Comparison of ENCODE assay signal across 7 mouse cellular contexts in genomic region chr15:8108966-8109743, GRCm38 (mm10). TPM values are rescaled to one million over a fixed set of nuclear protein-coding genes. Genes with fewer than 3 reads are reported as not detected.
DNase-seq lines count a peak whose midpoint lies in the region; ATAC-seq lines count a peak whose summit lies in the region.

TSS of gene Nup155 (plus strand) at chr15:8109273.

- WGBS in embryonic facial prominence, embryonic 12.5 days: under 1% methylated on average over 54 of the region's 54 CpGs
- under 1% methylated on average over 54 of the region's 54 CpGs for WGBS in limb, embryonic 11.5 days
- WGBS in midbrain, embryonic 14.5 days: under 1% methylated on average over 54 of the region's 54 CpGs

- peaks cover 23% of the 10 kb centered on the region for H3K36me3 ChIP-seq in embryonic facial prominence, embryonic 12.5 days
- H3K36me3 ChIP-seq in limb, embryonic 11.5 days (ENCODE audit: control insufficient read depth, insufficient read depth, low read length): peaks cover 2% of the 10 kb centered on the region; the same call in 1 of the 2 replicates
- peaks cover 26% of the 10 kb centered on the region for H3K36me3 ChIP-seq in midbrain, embryonic 14.5 days (ENCODE audit: control insufficient read depth, insufficient read depth, low read length)

- H3K27me3 ChIP-seq in embryonic facial prominence, embryonic 12.5 days: no peaks in the 10 kb centered on the region
- H3K27me3 ChIP-seq in limb, embryonic 11.5 days (ENCODE audit: control insufficient read depth, insufficient read depth, low read length): no peaks in the 10 kb centered on the region
- H3K27me3 ChIP-seq in midbrain, embryonic 14.5 days (ENCODE audit: control insufficient read depth, insufficient read depth, low read length): no peaks in the 10 kb centered on the region

- H3K4me1 ChIP-seq in embryonic facial prominence, embryonic 12.5 days: peaks cover 11% of the 10 kb centered on the region
- H3K4me1 ChIP-seq in limb, embryonic 11.5 days (ENCODE audit: control insufficient read depth, insufficient read depth, low read length): peaks cover 2% of the 10 kb centered on the region; the same call in 1 of the 2 replicates
- peaks cover 21% of the 10 kb centered on the region for H3K4me1 ChIP-seq in midbrain, embryonic 14.5 days (ENCODE audit: control insufficient read depth, insufficient read depth, low read length)

- H3K9me3 ChIP-seq in embryonic facial prominence, embryonic 12.5 days: no peaks in the 10 kb centered on the region
- no peaks in the 10 kb centered on the region for H3K9me3 ChIP-seq in limb, embryonic 11.5 days (ENCODE audit: control insufficient read depth, low read length)
- no peaks in the 10 kb centered on the region for H3K9me3 ChIP-seq in midbrain, embryonic 14.5 days (ENCODE audit: control insufficient read depth, low read length)

- H3K4me2 ChIP-seq in embryonic facial prominence, embryonic 12.5 days (replicated peaks): peak within 1 kb of the TSS; percentile 73
- H3K4me2 ChIP-seq in limb, embryonic 11.5 days (ENCODE audit: low read depth, severe bottlenecking): peak within 1 kb of the TSS; percentile 79
- H3K4me2 ChIP-seq in midbrain, embryonic 14.5 days (ENCODE audit: low read length): peak within 1 kb of the TSS; percentile 73

- peak within 1 kb of the TSS; percentile 69 for H3K9ac ChIP-seq in embryonic facial prominence, embryonic 12.5 days
- peak within 1 kb of the TSS; percentile 63 for H3K9ac ChIP-seq in limb, embryonic 11.5 days (ENCODE audit: low read length)
- H3K9ac ChIP-seq in midbrain, embryonic 14.5 days (replicated peaks; ENCODE audit: low read length): peak within 1 kb of the TSS; percentile 72

- H3K4me3 ChIP-seq in embryonic facial prominence, embryonic 12.5 days: peak within 1 kb of the TSS; percentile 74
- H3K4me3 ChIP-seq in limb, embryonic 11.5 days (ENCODE audit: low read depth, low read length): peak within 1 kb of the TSS; percentile 85
- peak within 1 kb of the TSS; percentile 89 for H3K4me3 ChIP-seq in midbrain, embryonic 14.5 days (replicated peaks; ENCODE audit: low read depth, low read length)

- H3K27ac ChIP-seq in embryonic facial prominence, embryonic 12.5 days: peak within 1 kb of the TSS; percentile 73
- H3K27ac ChIP-seq in limb, embryonic 11.5 days (replicated peaks; ENCODE audit: low read depth, low read length): no peak within 1 kb of the TSS; the same call in 1 of the 2 replicates
- H3K27ac ChIP-seq in midbrain, embryonic 14.5 days (replicated peaks; ENCODE audit: low read depth, low read length): peak within 1 kb of the TSS; percentile 81

- peak; percentile 96 for ATAC-seq in embryonic facial prominence, embryonic 12.5 days (ENCODE audit: insufficient number of reproducible peaks, insufficient read depth, low FRiP score, low TSS enrichment)
- ATAC-seq in limb, embryonic 11.5 days (ENCODE audit: insufficient number of reproducible peaks, low FRiP score, low TSS enrichment, low read depth): peak; percentile 94
- peak; percentile 96 for ATAC-seq in midbrain, embryonic 14.5 days (ENCODE audit: low FRiP score, low TSS enrichment)

- peak; percentile 91 for DNase-seq in adrenal gland, postnatal 25 days
- peak; percentile 99 for DNase-seq in heart, adult 11 months
- peak; percentile 91 for DNase-seq in kidney, adult 18-20 months
- DNase-seq in limb, embryonic 11.5 days (ENCODE audit: low spot score): peak; percentile 94
- DNase-seq in midbrain, embryonic 14.5 days: peak; percentile 97
- DNase-seq in spleen, adult 18-20 months: peak; percentile 75 to 79

RNA-seq across cellular contexts. Expression of gene Nup155, which starts in this region (rescaled TPM):
- 20.8 and 26.5 TPM in 2 replicates for total RNA-seq in adrenal gland, postnatal 25 days (2021)
- polyA plus RNA-seq in embryonic facial prominence, embryonic 12.5 days (2016; fragmentation: Nextera tagmentation; extraction: Ambion mirVana): 26.0 and 26.8 TPM in 2 replicates
- 28.4 and 33.2 TPM in 2 replicates for polyA plus RNA-seq in limb, embryonic 11.5 days (2014; fragmentation: Nextera tagmentation; extraction: Ambion mirVana)
- 12.4 and 14.5 TPM in 2 replicates for polyA plus RNA-seq in midbrain, embryonic 14.5 days (2014; fragmentation: Nextera tagmentation; extraction: Ambion mirVana)
